Mouse (Mus musculus) MEL (cell line): ENCODE data around the gene Nfatc2ip. TPM values are rescaled to one million over a fixed set of nuclear protein-coding genes. Genes with fewer than 3 reads are reported as not detected.
"Not testable (repeated sequence)": the region's sequence is repeated elsewhere in the genome, so short reads cannot be mapped to it uniquely, and the experiment has no call there.

Source experiments
- DNase-seq: peaks from one replicate; pipeline ENCODE4 v3.0.0; 2011; ENCODE audit warnings: low read depth, low spot score
- H3K27ac ChIP-seq: 2 replicates; pipeline ENCODE4 v1.5.1; 2012; ENCODE audit warnings: low read depth, mild to moderate bottlenecking, control low read depth, low read length, moderate library complexity; ENCODE audit not compliant: control insufficient read depth
- H3K27me3 ChIP-seq, 2 experiments: fragments of 150-350 bp in 1 of 2; sonication (generic) in 1 of 2; 2 replicates each; pipeline ENCODE4 v1.6.1; 2012; ENCODE audit warnings: low read length in 2 of 2, mild to moderate bottlenecking in 2 of 2, improper control_type of control experiment in 1 of 2, moderate library complexity in 1 of 2; ENCODE audit not compliant: insufficient read depth in 2 of 2, control insufficient read depth in 1 of 2
- H3K36me3 ChIP-seq, 2 experiments: 2 replicates each; pipeline ENCODE4 v1.6.1; 2012 to 2014; ENCODE audit warnings: low read length in 2 of 2, improper control_type of control experiment in 1 of 2, inconsistent platforms in 1 of 2, mild to moderate bottlenecking in 1 of 2; ENCODE audit not compliant: insufficient read depth in 2 of 2, control insufficient read depth in 1 of 2
- H3K4me1 ChIP-seq, 2 experiments: fragments of 150-350 bp in 1 of 2; sonication (generic) in 1 of 2; 2 replicates each; pipeline ENCODE4 v1.6.1; 2012; ENCODE audit warnings: low read length in 2 of 2, improper control_type of control experiment in 1 of 2, mild to moderate bottlenecking in 1 of 2; ENCODE audit not compliant: insufficient read depth in 2 of 2, control insufficient read depth in 1 of 2
- H3K4me3 ChIP-seq, 2 experiments: fragments of 150-350 bp in 1 of 2; sonication (generic) in 1 of 2; 2 replicates each; pipeline ENCODE4 v1.5.1; 2012; ENCODE audit warnings: low read depth in 2 of 2, low read length in 2 of 2, mild to moderate bottlenecking in 2 of 2, moderate library complexity in 2 of 2, control low read depth in 1 of 2, improper control_type of control experiment in 1 of 2; ENCODE audit not compliant: control insufficient read depth in 1 of 2, insufficient read depth in 1 of 2
- H3K79me2 ChIP-seq: 2 replicates; pipeline ENCODE4 v1.6.1; 2012; ENCODE audit warnings: mild to moderate bottlenecking, low read length, moderate library complexity; ENCODE audit not compliant: control insufficient read depth, poor library complexity, insufficient read depth
- H3K9ac ChIP-seq: 2 replicates; pipeline ENCODE4 v1.6.1; 2012; ENCODE audit warnings: low read depth, mild to moderate bottlenecking, control low read depth, low read length, moderate library complexity; ENCODE audit not compliant: control insufficient read depth, poor library complexity, severe bottlenecking
- H3K9me3 ChIP-seq: fragments of 150-350 bp; sonication (generic); replicated peaks from 2 replicates; pipeline ENCODE4 v1.6.1; 2012; ENCODE audit warnings: mild to moderate bottlenecking, low read length, improper control_type of control experiment, moderate library complexity; ENCODE audit not compliant: insufficient read depth
- BHLHE40 ChIP-seq: IDR thresholded peaks from 2 replicates; pipeline ENCODE4 v1.6.1; 2012; ENCODE audit warnings: low read depth, mild to moderate bottlenecking, inconsistent platforms, low read length, improper control_type of control experiment, borderline replicate concordance
- CHD1 ChIP-seq: IDR thresholded peaks from 2 replicates; pipeline ENCODE4 v1.6.1; 2012; ENCODE audit warnings: low read depth, mild to moderate bottlenecking, inconsistent platforms, low read length, improper control_type of control experiment
- CHD2 ChIP-seq: IDR thresholded peaks from 2 replicates; pipeline ENCODE4 v1.6.1; 2011; ENCODE audit warnings: low read length, improper control_type of control experiment
- CTCF ChIP-seq, 3 experiments: IDR thresholded peaks in 2 of 3; conservative IDR thresholded peaks in 1 of 3; 2 replicates each; pipeline ENCODE4 v1.5.1; 2011 to 2012; ENCODE audit warnings: low read length in 3 of 3, low read depth in 2 of 3, mild to moderate bottlenecking in 2 of 3, improper control_type of control experiment in 1 of 3, inconsistent platforms in 1 of 3, mixed read lengths in 1 of 3, moderate library complexity in 1 of 3; ENCODE audit not compliant: control insufficient read depth in 1 of 3, insufficient read depth in 1 of 3, poor library complexity in 1 of 3, severe bottlenecking in 1 of 3
- E2F4 ChIP-seq: IDR thresholded peaks from 2 replicates; pipeline ENCODE4 v1.6.1; 2011; ENCODE audit warnings: low read depth, low read length, improper control_type of control experiment, borderline replicate concordance
- ELF1 ChIP-seq: IDR thresholded peaks from 2 replicates; pipeline ENCODE4 v1.6.1; 2014; ENCODE audit warnings: low read depth, mild to moderate bottlenecking, inconsistent platforms, low read length, improper control_type of control experiment, moderate library complexity
- EP300 ChIP-seq, 2 experiments: IDR thresholded peaks; 2 replicates each; pipeline ENCODE4 v1.6.1; 2011; ENCODE audit warnings: improper control_type of control experiment in 2 of 2, low read length in 2 of 2, low read depth in 1 of 2, mild to moderate bottlenecking in 1 of 2
- ETS1 ChIP-seq: IDR thresholded peaks from 2 replicates; pipeline ENCODE4 v1.6.1; 2012; ENCODE audit warnings: low read depth, mild to moderate bottlenecking, inconsistent platforms, low read length, improper control_type of control experiment, moderate library complexity
- GABPA ChIP-seq: IDR thresholded peaks from 2 replicates; pipeline ENCODE4 v1.6.1; 2012; ENCODE audit warnings: low read depth, mild to moderate bottlenecking, inconsistent platforms, low read length, improper control_type of control experiment, moderate library complexity
- GATA1 ChIP-seq: IDR thresholded peaks from 2 replicates; pipeline ENCODE4 v1.6.1; 2011; ENCODE audit warnings: low read depth, low read length, improper control_type of control experiment
- HCFC1 ChIP-seq: IDR thresholded peaks from 2 replicates; pipeline ENCODE4 v1.6.1; 2012; ENCODE audit warnings: low read depth, mild to moderate bottlenecking, inconsistent platforms, low read length, improper control_type of control experiment, moderate library complexity
- JUND ChIP-seq: IDR thresholded peaks from 2 replicates; pipeline ENCODE4 v1.6.1; 2011; ENCODE audit warnings: low read depth, mild to moderate bottlenecking, improper control_type of control experiment, low read length
- KAT2A ChIP-seq: conservative IDR thresholded peaks from 2 replicates; pipeline ENCODE4 v1.6.1; 2012; ENCODE audit warnings: low read depth, low read length, improper control_type of control experiment, inconsistent platforms
- MAFK ChIP-seq: IDR thresholded peaks from 2 replicates; pipeline ENCODE4 v1.6.1; 2011; ENCODE audit warnings: low read depth, mild to moderate bottlenecking, low read length, improper control_type of control experiment, borderline replicate concordance
- MAX ChIP-seq: IDR thresholded peaks from 2 replicates; pipeline ENCODE4 v1.6.1; 2011; ENCODE audit warnings: low read length, improper control_type of control experiment
- MAZ ChIP-seq: IDR thresholded peaks from 2 replicates; pipeline ENCODE4 v1.6.1; 2012; ENCODE audit warnings: low read depth, mild to moderate bottlenecking, inconsistent platforms, low read length, improper control_type of control experiment
- MEF2A ChIP-seq: IDR thresholded peaks from 2 replicates; pipeline ENCODE4 v1.6.1; 2014; ENCODE audit warnings: low read depth, mild to moderate bottlenecking, inconsistent platforms, low read length, improper control_type of control experiment; ENCODE audit not compliant: poor library complexity, insufficient replicate concordance, severe bottlenecking; ENCODE audit errors: extremely low read depth
- MYB ChIP-seq: IDR thresholded peaks from 2 replicates; pipeline ENCODE4 v1.6.1; 2011; ENCODE audit warnings: mild to moderate bottlenecking, low read depth, low read length, improper control_type of control experiment
- MYC ChIP-seq: IDR thresholded peaks from 2 replicates; pipeline ENCODE4 v1.6.1; 2011; ENCODE audit warnings: low read depth, mild to moderate bottlenecking, low read length, improper control_type of control experiment, moderate library complexity
- NELFE ChIP-seq: IDR thresholded peaks from 2 replicates; pipeline ENCODE4 v1.6.1; 2011; ENCODE audit warnings: low read depth, low read length, improper control_type of control experiment
- NRF1 ChIP-seq: IDR thresholded peaks from 2 replicates; pipeline ENCODE4 v1.6.1; 2014; ENCODE audit warnings: low read depth, mild to moderate bottlenecking, inconsistent platforms, low read length, improper control_type of control experiment, moderate library complexity; ENCODE audit not compliant: poor library complexity, insufficient read depth, severe bottlenecking
- POLR2AphosphoS2 ChIP-seq: IDR thresholded peaks from 2 replicates; pipeline ENCODE4 v1.6.1; 2011; ENCODE audit warnings: low read length, improper control_type of control experiment
- SIN3A ChIP-seq: IDR thresholded peaks from 2 replicates; pipeline ENCODE4 v1.6.1; 2012; ENCODE audit warnings: low read length, improper control_type of control experiment, inconsistent platforms
- SMC3 ChIP-seq: IDR thresholded peaks from 2 replicates; pipeline ENCODE4 v1.6.1; 2011; ENCODE audit warnings: low read depth, low read length, improper control_type of control experiment
- TBP ChIP-seq: IDR thresholded peaks from 2 replicates; pipeline ENCODE4 v1.8.0; 2011; ENCODE audit warnings: low read depth, low read length, improper control_type of control experiment
- TCF12 ChIP-seq: IDR thresholded peaks from 2 replicates; pipeline ENCODE4 v1.6.1; 2014; ENCODE audit warnings: low read depth, mild to moderate bottlenecking, inconsistent platforms, low read length, improper control_type of control experiment, moderate library complexity
- UBTF ChIP-seq: IDR thresholded peaks from 2 replicates; pipeline ENCODE4 v1.6.1; 2012; ENCODE audit warnings: low read depth, mild to moderate bottlenecking, inconsistent platforms, low read length, improper control_type of control experiment, moderate library complexity, borderline replicate concordance; ENCODE audit not compliant: insufficient read depth
- USF1 ChIP-seq: IDR thresholded peaks from 2 replicates; pipeline ENCODE4 v1.6.1; 2014; ENCODE audit warnings: low read depth, mild to moderate bottlenecking, inconsistent platforms, low read length, improper control_type of control experiment, moderate library complexity
- USF2 ChIP-seq, 2 experiments: IDR thresholded peaks; 2 replicates each; pipeline ENCODE4 v1.6.1; 2011 to 2012; ENCODE audit warnings: improper control_type of control experiment in 2 of 2, low read length in 2 of 2, borderline replicate concordance in 1 of 2, inconsistent platforms in 1 of 2, low read depth in 1 of 2, mild to moderate bottlenecking in 1 of 2; ENCODE audit not compliant: insufficient read depth in 1 of 2
- ZC3H11A ChIP-seq: IDR thresholded peaks from 2 replicates; pipeline ENCODE4 v1.6.1; 2012; ENCODE audit warnings: low read depth, mild to moderate bottlenecking, inconsistent platforms, low read length, improper control_type of control experiment
- ZMIZ1 ChIP-seq: IDR thresholded peaks from 2 replicates; pipeline ENCODE4 v1.6.1; 2012; ENCODE audit warnings: low read depth, mild to moderate bottlenecking, inconsistent platforms, low read length, improper control_type of control experiment, moderate library complexity
- ZNF384 ChIP-seq: IDR thresholded peaks from 2 replicates; pipeline ENCODE4 v1.6.1; 2012; ENCODE audit warnings: low read depth, mild to moderate bottlenecking, inconsistent platforms, low read length, improper control_type of control experiment
- polyA plus RNA-seq, 2 experiments: library from polyadenylated mRNA; stranded (reverse) in 1 of 2; unstranded in 1 of 2; fragments of >175 nt in 1 of 2; fragments of >200 nt in 1 of 2; gene quantifications; 2 replicates each; pipeline versions ENCODE4 v1.2.1 to v1.2.4; 2012; ENCODE audit warnings: low replicate concordance in 2 of 2, low read depth in 1 of 2; ENCODE audit not compliant: insufficient read length in 2 of 2, insufficient read depth in 1 of 2, missing spikeins in 1 of 2
- total RNA-seq: library from RNA; depleted of rRNA; stranded (reverse); fragments of 300-350 nt; gene quantifications from 2 replicates; pipeline ENCODE4 v1.2.3, GENCODE M21; 2012

The Nfatc2ip gene
- total and polyA plus RNA-seq, 3 experiments = 7.9 to 13.0 TPM; not detected in 1

- TF ChIP-seq ZNF384 = peak; percentile 56; the same call in 1 of the 2 replicates
- not testable (repeated sequence) for H3K79me2 ChIP-seq, H3K27ac ChIP-seq, H3K36me3 ChIP-seq, DNase-seq, H3K9ac ChIP-seq, H3K27me3 ChIP-seq, H3K4me1 ChIP-seq, H3K4me3 ChIP-seq, H3K9me3 ChIP-seq
Observed at GRCm38 (mm10) chr7:126402518-126402917, 6.0 kb upstream of the Nfatc2ip start.

- Histone ChIP-seq H3K4me1 (peaks cover 0 to 14% of the 10 kb centered on the region in 2 experiments; a peak in 2 of 4 replicates), H3K79me2 (peaks cover 6% of the 10 kb centered on the region), H3K27me3 (no peaks in the 10 kb centered on the region), H3K36me3 (peaks cover 0 to 18% of the 10 kb centered on the region in 2 experiments; a peak in 2 of 4 replicates), H3K9ac (no peak overlapping the region), H3K9me3 (no peaks in the 10 kb centered on the region), H3K27ac (no peak overlapping the region), H3K4me3 (no peak overlapping the region)
- DNase-seq = peak; percentile 90
- peak; percentile 54; the same call in 1 of the 2 replicates for TF ChIP-seq MAZ
- TF ChIP-seq CHD1 = no peak
- no peak for TF ChIP-seq USF1
- TF ChIP-seq CHD2 = no peak
- TF ChIP-seq USF2 (IDR thresholded peaks at IDR 0.05; ENCODE audit: borderline replicate concordance in 1 of 2, insufficient read depth in 1 of 2, low read depth in 1 of 2, low read length in 2 of 2) = no peak
- TF ChIP-seq ZNF384 = no peak
- TF ChIP-seq NRF1 = no peak; the same call in 1 of the 2 replicates
- TF ChIP-seq HCFC1 = no peak
- TF ChIP-seq CTCF (IDR thresholded peaks at IDR 0.05 in 2 of 3, conservative IDR thresholded peaks at IDR 0.05 in 1 of 3; ENCODE audit: control insufficient read depth in 1 of 3, insufficient read depth in 1 of 3, low read depth in 2 of 3, low read length in 3 of 3, poor library complexity in 1 of 3, severe bottlenecking in 1 of 3) = peak; percentile 92 to 97 (median 95)
- TF ChIP-seq EP300 (IDR thresholded peaks at IDR 0.05; ENCODE audit: low read depth in 1 of 2, low read length in 2 of 2) = no peak
- no peak for TF ChIP-seq GABPA
- TF ChIP-seq ZC3H11A = peak; percentile 85
- TF ChIP-seq SMC3 = peak; percentile 93
- no peak for TF ChIP-seq ELF1
- no peak for TF ChIP-seq GATA1
- TF ChIP-seq ZMIZ1 = no peak
- TF ChIP-seq E2F4 = no peak
- TF ChIP-seq NELFE = no peak
- TF ChIP-seq MYB = no peak
- no peak for TF ChIP-seq ETS1
- TF ChIP-seq MAFK = no peak
- TF ChIP-seq BHLHE40 = no peak
- no peak for TF ChIP-seq MAX
- TF ChIP-seq JUND = no peak
- TF ChIP-seq TCF12 = no peak
- TF ChIP-seq KAT2A = no peak
- TF ChIP-seq MEF2A = no peak
- TF ChIP-seq SIN3A = peak; percentile 50; the same call in 1 of the 2 replicates
- TF ChIP-seq TBP = no peak
- no peak for TF ChIP-seq MYC
- no peak for TF ChIP-seq POLR2AphosphoS2
- no peak for TF ChIP-seq UBTF
Observed at GRCm38 (mm10) chr7:126399548-126399947, 3.0 kb upstream of the Nfatc2ip start.
